Mouse (Mus musculus): Measurements from ENCODE around the gene Aatk. TPM values are rescaled to one million over a fixed set of nuclear protein-coding genes. Genes with fewer than 3 reads are reported as not detected.

Gene Aatk
- total RNA-seq, 2 experiments from 2014 or later, result 193 to 203 TPM

GRCm38 (mm10) chr11:119960671-119961070 lies 86.3 kb downstream of the Aatk start:
- intact Hi-C loops (cut with DNase I), result loop anchor here (2.0 kb wide), 1 partner anchor 30 kb away; no protein-coding TSS in a partner anchor
- peak overlapping the region; percentile 75 for H3K27ac ChIP-seq
- H3K4me3 ChIP-seq, result no peak overlapping the region
- no peak for TF ChIP-seq CTCF (IDR thresholded peaks at IDR 0.05)
- no peak for DNase-seq (ENCODE audit: extremely low spot score in 1 of 2, low spot score in 2 of 2)

GRCm38 (mm10) chr11:119959714-119960113 lies 87.3 kb downstream of the Aatk start:
- TF ChIP-seq CTCF (IDR thresholded peaks at IDR 0.05), result no peak
- H3K4me3 ChIP-seq, result no peak overlapping the region
- intact Hi-C loops (cut with DNase I), result loop anchor here (2.0 kb wide), 1 partner anchor 31 kb away; no protein-coding TSS in a partner anchor
- peak overlapping the region; percentile 78 for H3K27ac ChIP-seq
- DNase-seq (ENCODE audit: extremely low spot score in 1 of 2, low spot score in 2 of 2), result no peak

- H3K27ac ChIP-seq, result peak overlapping the region; percentile 78
- no peak overlapping the region for H3K4me3 ChIP-seq
- intact Hi-C loops (cut with DNase I), result no loop called here
- no peak for TF ChIP-seq CTCF (IDR thresholded peaks at IDR 0.05)
- no peak for DNase-seq (ENCODE audit: extremely low spot score in 1 of 2, low spot score in 2 of 2)
These were observed 88.1 kb downstream of the Aatk start for GRCm38 (mm10) chr11:119958856-119959255.

Small RNAs within 50 kb of the gene (microRNA-seq; reads per million reads assigned to microRNA genes)
- gene Gm25948 (0 reads per million in 2 experiments), gene Mir3065 (0 reads per million in 2 experiments), gene Mir338 (0 reads per million in 2 experiments)

Other genes with a start within 250 kb of the Aatk start
- 10 to 100 TPM; 37.2 to 43.6 TPM for gene Chmp6, start 133.7 kb downstream of the Aatk start, total RNA-seq (2021)
- 100 to 1,000 TPM; 249 to 287 TPM for gene Baiap2, start 104.4 kb downstream of the Aatk start, total RNA-seq (2021)
- gene Cep131, start 39.7 kb upstream of the Aatk start, total RNA-seq (2021), result 10 to 100 TPM; 33.8 to 37.1 TPM
- 10 to 100 TPM; 15.9 to 16.9 TPM for gene Tepsin, start 51.6 kb upstream of the Aatk start, total RNA-seq (2021)
- 10 to 100 TPM; 33.7 to 38.6 TPM for gene Ndufaf8, start 51.8 kb upstream of the Aatk start, total RNA-seq (2021)
- 10 to 100 TPM; 81.0 to 82.4 TPM for gene Slc38a10, start 104.2 kb upstream of the Aatk start, total RNA-seq (2021)
- gene Bahcc1, start 185.8 kb upstream of the Aatk start, total RNA-seq (2021), result 10 to 100 TPM; 20.6 to 21.3 TPM